Mouse (Mus musculus) heart, postnatal 0 days (tissue): ENCODE measurements around the gene Gng5. TPM values are rescaled to one million over a fixed set of nuclear protein-coding genes. Genes with fewer than 3 reads are reported as not detected.

ENCODE experiments used
- ATAC-seq: fragments of 200-750 bp; cut with Nextera tagmentation; 2 replicates; pipeline ENCODE4 v1.8.0; 2017; ENCODE audit warnings: low read depth, moderate number of reproducible peaks, moderate library complexity; ENCODE audit not compliant: insufficient read depth
- DNase-seq: peaks from one replicate; pipeline ENCODE4 v3.0.0-alpha.2; 2016; ENCODE audit warnings: low spot score
- H3K27ac ChIP-seq: fragments of 300-500 bp; sonication (generic); 2 replicates; pipeline ENCODE4 v1.5.1; 2014; ENCODE audit warnings: low read depth, mild to moderate bottlenecking
- H3K27me3 ChIP-seq: fragments of 300-500 bp; sonication (generic); 2 replicates; pipeline ENCODE4 v1.6.1; 2014; ENCODE audit warnings: low read length, mixed read lengths; ENCODE audit not compliant: control insufficient read depth, insufficient read depth
- H3K36me3 ChIP-seq: fragments of 300-500 bp; sonication (generic); replicated peaks from 2 replicates; pipeline ENCODE4 v1.6.1; 2014; ENCODE audit warnings: low read length, mixed read lengths; ENCODE audit not compliant: control insufficient read depth, insufficient read depth
- H3K4me1 ChIP-seq: fragments of 300-500 bp; sonication (generic); 2 replicates; pipeline ENCODE4 v1.6.1; 2014; ENCODE audit warnings: antibody characterized with exemption; ENCODE audit not compliant: control insufficient read depth, insufficient read depth
- H3K4me2 ChIP-seq: fragments of 300-500 bp; sonication (generic); 2 replicates; pipeline ENCODE4 v1.6.1; 2014; ENCODE audit warnings: low read depth, mild to moderate bottlenecking, low read length, moderate library complexity
- H3K4me3 ChIP-seq: fragments of 300-500 bp; sonication (generic); 2 replicates; pipeline ENCODE4 v1.5.1; 2014; ENCODE audit warnings: low read depth, low read length
- H3K9ac ChIP-seq: fragments of 300-500 bp; sonication (generic); replicated peaks from 2 replicates; pipeline ENCODE4 v1.6.1; 2014; ENCODE audit warnings: low read depth, low read length, mixed read lengths
- H3K9me3 ChIP-seq: fragments of 300-500 bp; sonication (generic); replicated peaks from 2 replicates; pipeline ENCODE4 v1.6.1; 2016; ENCODE audit warnings: low read length; ENCODE audit not compliant: control insufficient read depth
- CTCF ChIP-seq: IDR thresholded peaks from 2 replicates; pipeline ENCODE4 v1.5.1; 2016; ENCODE audit warnings: antibody characterized with exemption, control low read depth, low read depth
- EP300 ChIP-seq: IDR thresholded peaks from 2 replicates; pipeline ENCODE4 v1.6.1; 2016; ENCODE audit warnings: antibody characterized with exemption, low read depth
- WGBS: fragments of 180-500 bp; shearing (Covaris S2); extraction: QIAGEN DNeasy Blood & Tissue Kit; methylation state at CpG from one replicate; pipeline ENCODE4 v1.1.7; 2014; 5-methylcytosine and 5-hydroxymethylcytosine counted together
- polyA plus RNA-seq: library from polyadenylated mRNA; unstranded; fragments of >200 nt; fragmentation: Nextera tagmentation; extraction: Ambion mirVana; gene quantifications from 2 replicates; pipeline ENCODE4 v1.2.1, GENCODE M21; 2015
- total RNA-seq: library from RNA; depleted of rRNA; stranded (reverse); fragments of >200 nt; gene quantifications from 2 replicates; pipeline ENCODE4 v1.2.3, GENCODE M21; 2014; ENCODE audit warnings: low replicate concordance; rRNA removed

Gng5 gene
- 349 and 380 TPM in 2 replicates for total RNA-seq
- 1,164 and 1,272 TPM in 2 replicates for polyA plus RNA-seq

DNA sequence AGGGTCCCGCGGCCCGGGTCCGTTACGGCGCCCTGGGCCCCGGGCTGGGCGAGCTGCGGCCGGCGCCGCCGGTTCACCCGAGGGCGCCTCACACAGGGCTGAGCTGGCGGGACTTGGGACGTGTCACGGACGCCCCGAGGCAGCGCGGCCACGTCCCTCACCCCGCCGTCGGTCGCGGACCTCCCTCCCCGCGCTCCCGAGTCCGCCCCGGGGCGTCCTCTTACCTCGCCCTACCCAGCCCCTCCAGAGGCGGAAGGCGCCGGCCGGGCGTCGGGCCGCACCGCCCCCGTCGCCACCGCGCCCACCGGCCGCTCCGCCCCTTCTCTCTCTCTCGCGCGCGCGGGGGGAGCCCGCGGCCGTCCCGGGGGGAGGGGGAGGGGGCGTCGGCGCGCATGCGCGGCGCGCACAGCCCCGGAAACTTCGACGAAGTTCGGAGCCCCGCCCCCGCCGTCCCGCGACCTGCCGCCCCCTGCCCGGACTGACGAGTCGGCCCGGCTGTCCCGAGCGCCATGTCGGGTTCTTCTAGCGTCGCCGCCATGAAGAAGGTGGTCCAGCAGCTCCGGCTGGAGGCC, at the start of gene Gng5, which contains the start of gene Spata1:
Gng5 (plus strand) TSS at position 377 of the 572 bp plus-strand sequence.
Spata1 (minus strand) TSS at position 323 of the 572 bp plus-strand sequence.
- DNase-seq = peak; percentile 89
- peak within 1 kb of the TSS; percentile 94 for H3K9ac ChIP-seq
- peaks cover 8% of the 10 kb centered on the region for H3K36me3 ChIP-seq
- H3K4me2 ChIP-seq = peak within 1 kb of the TSS; percentile 86
- TF ChIP-seq CTCF (no peak), EP300 (no peak)
- WGBS = under 1% methylated on average over 69 of the region's 88 CpGs
- no peaks in the 10 kb centered on the region for H3K27me3 ChIP-seq
- H3K9me3 ChIP-seq = no peaks in the 10 kb centered on the region
- peak within 1 kb of the TSS; percentile 91 for H3K4me3 ChIP-seq
- peak within 1 kb of the TSS; percentile 93 for H3K27ac ChIP-seq
- peak; percentile 94 for ATAC-seq
- H3K4me1 ChIP-seq = peaks cover 19% of the 10 kb centered on the region

DNA sequence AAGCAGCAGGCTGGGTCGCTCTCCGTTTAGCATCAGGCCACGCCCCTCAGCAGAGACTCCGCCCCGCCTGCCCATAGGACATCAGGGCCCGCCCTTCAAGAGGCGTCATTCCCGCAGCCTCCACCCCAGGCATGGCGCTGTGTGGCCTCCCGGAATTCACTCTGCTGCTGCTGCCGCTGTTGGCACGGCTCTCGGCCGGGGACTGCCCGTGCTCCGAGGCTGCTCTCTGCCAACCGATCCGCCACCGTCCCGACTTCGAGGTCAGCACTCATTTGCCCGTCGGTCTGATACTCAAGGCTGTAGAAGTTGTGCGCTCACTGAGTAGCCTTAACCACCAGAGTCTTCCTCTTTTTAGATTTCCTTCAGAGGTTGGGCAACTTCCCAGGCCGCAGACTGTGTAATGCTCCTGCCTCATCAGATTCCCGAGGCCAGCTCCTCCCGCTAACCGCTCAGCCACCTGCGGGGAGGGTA, 49.2 kb upstream of the Gng5 start:
- Histone ChIP-seq H3K27me3 (no peaks in the 10 kb centered on the region), H3K27ac (peak overlapping the region; percentile 85), H3K4me2 (peak overlapping the region; percentile 70), H3K36me3 (peaks cover 7% of the 10 kb centered on the region; the same call in 1 of the 2 replicates), H3K9ac (peak overlapping the region; percentile 71), H3K4me3 (peak overlapping the region; percentile 68), H3K9me3 (no peaks in the 10 kb centered on the region), H3K4me1 (peaks cover 8% of the 10 kb centered on the region)
- TF ChIP-seq CTCF (peak; percentile 30), EP300 (no peak)
- peak; percentile 93 for DNase-seq
- peak; percentile 100 for ATAC-seq
- under 1% methylated on average over 29 of the region's 29 CpGs for WGBS

DNA sequence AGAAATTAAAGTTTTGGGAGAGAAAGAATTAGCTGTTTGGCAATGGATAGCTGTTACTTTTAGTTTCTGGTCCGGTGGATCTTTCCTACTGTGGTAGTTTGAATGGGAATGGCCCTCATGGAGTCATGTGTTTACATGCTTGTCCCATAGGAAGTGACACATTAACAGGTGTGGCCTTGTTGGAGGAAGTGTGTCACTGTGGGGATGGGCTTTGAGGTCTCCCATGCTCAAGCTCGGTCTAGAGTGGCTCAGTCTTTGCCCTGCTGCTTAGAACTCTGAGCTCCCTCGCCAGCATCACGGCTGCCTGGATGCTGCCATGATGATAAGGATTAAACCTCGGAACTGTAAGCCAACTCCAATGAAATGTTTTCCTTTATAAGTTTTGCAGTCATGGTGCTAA, 48.2 kb upstream of the Gng5 start:
- WGBS = 83% methylated on average over 5 of the region's 5 CpGs

DNA sequence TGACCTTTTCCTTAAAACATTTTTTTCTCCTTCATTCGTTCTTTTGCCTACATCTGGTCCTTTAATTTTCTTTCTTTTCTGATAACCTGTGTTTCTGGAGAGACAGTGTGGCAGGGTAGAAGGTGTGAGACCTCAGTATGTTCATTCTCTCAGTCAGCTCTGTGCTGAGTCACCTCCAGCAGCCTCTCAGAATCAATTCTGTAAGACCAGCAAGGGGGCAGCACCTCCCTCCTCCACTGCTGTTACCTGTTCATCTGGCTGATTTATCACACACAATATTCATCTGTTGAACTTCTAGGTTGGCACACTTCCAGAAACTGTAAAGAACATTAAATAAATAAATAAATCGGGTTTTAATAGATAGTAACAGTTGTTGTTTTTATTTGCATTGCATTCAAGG, 36.7 kb upstream of the Gng5 start:
- ATAC-seq (no peak), DNase-seq (no peak)
- no peak overlapping the region for H3K27ac ChIP-seq
- WGBS = 49% methylated on average over 2 of the region's 2 CpGs
- TF ChIP-seq EP300 (no peak), CTCF (no peak)
- H3K9ac ChIP-seq = no peak overlapping the region
- H3K4me2 ChIP-seq = no peak overlapping the region
- 0 out of 2 replicates have a peak, but pooled peaks cover 9% of the 10 kb centered on the region for H3K36me3 ChIP-seq
- no peaks in the 10 kb centered on the region for H3K9me3 ChIP-seq
- H3K27me3 ChIP-seq = no peaks in the 10 kb centered on the region
- H3K4me1 ChIP-seq = no peaks in the 10 kb centered on the region
- no peak overlapping the region for H3K4me3 ChIP-seq

More for the DNA sequence above, 48.2 kb upstream of the Gng5 start:
- H3K4me3 ChIP-seq = no peak overlapping the region
- H3K27ac ChIP-seq = no peak overlapping the region
- no peak for DNase-seq
- H3K4me1 ChIP-seq = peaks cover 8% of the 10 kb centered on the region
- H3K27me3 ChIP-seq = no peaks in the 10 kb centered on the region
- peak overlapping the region; percentile 70; the same call in 1 of the 2 replicates for H3K4me2 ChIP-seq
- no peaks in the 10 kb centered on the region for H3K9me3 ChIP-seq
- no peak overlapping the region for H3K9ac ChIP-seq
- peaks cover 11% of the 10 kb centered on the region; the same call in 1 of the 2 replicates for H3K36me3 ChIP-seq
- no peak for ATAC-seq
- no peak for TF ChIP-seq CTCF
- no peak for TF ChIP-seq EP300

DNA sequence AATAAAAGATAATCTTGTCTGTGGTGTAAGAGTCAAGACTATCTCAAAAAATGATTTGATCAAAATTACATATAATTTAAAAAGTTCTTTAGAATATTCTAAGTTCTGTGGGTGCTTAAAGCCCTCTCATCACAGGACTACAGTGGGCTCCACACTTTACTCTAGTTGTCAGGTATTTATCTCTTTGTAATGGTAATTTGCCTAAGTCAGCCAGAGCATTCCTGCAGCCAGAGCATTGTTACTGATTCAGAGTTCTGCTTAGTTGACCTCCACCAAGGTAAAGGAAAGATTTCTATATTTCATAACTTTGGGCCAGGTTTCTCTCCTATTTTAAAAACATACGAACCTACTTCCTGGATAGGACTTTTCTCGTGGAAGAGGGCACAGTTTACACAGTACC, 30.4 kb upstream of the Gng5 start:
- Histone ChIP-seq H3K9ac (no peak overlapping the region), H3K36me3 (0 out of 2 replicates have a peak, but pooled peaks cover 8% of the 10 kb centered on the region), H3K27ac (no peak overlapping the region), H3K27me3 (no peaks in the 10 kb centered on the region), H3K4me1 (no peaks in the 10 kb centered on the region), H3K4me2 (no peak overlapping the region), H3K4me3 (no peak overlapping the region), H3K9me3 (no peaks in the 10 kb centered on the region)
- 78% methylated on average over 2 of the region's 2 CpGs for WGBS
- no peak for ATAC-seq
- TF ChIP-seq CTCF = no peak
- TF ChIP-seq EP300 = no peak
- no peak for DNase-seq
